Mouse (Mus musculus): ENCODE measurements around the gene Fem1b.

Fem1b gene

GRCm38 (mm10) chr9:62835705-62836446 is 24.1 kb upstream of the Fem1b start:
- no peak for TF ChIP-seq GATA4 (IDR thresholded peaks at IDR 0.05; ENCODE audit: insufficient replicate concordance, low read length)

DNA sequence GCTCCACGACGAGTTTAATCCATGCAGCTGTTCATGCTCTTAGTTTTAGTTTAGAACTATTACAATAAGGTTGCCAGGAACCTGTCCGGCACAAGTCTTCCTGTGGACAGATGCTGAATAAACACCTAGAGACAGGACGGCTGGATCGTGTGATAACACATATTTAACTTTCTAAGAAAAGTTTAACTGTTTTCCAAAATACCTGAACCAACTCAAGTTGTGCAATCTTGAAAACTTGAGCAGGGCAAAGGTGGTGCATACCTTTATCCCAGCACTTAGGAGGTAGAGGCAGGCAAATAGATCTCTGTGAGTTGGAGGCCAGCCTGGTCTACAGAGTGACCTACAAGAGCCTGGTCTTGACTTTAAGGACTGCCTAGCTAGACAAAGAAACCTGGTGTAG is 23.2 kb upstream of the Fem1b start:
- no peak for TF ChIP-seq GATA4 (IDR thresholded peaks at IDR 0.05; ENCODE audit: insufficient replicate concordance, low read length)

DNA sequence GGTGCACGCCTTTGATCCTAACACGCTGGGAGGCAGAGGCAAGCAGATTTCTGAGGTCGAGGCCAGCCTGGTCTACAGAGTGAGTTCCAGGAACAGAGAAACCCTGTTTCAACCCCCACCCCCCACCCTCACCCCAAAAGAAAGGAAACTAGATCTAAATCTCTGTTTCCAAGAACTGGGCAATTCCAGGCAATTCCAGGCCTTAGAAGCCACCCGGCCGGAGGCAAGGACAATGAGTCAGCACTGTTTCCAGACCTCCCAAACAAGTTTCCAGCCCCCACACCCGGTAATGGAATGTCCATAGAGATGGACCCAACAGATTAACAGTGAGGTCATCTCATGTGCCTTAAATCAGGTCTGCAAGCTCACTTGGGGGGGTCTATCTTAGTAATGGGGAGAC is 18.1 kb upstream of the Fem1b start:
- no peak for TF ChIP-seq GATA4 (IDR thresholded peaks at IDR 0.05; ENCODE audit: insufficient replicate concordance, low read length)

- peak; percentile 60; the same call in 1 of the 2 replicates for TF ChIP-seq GATA4 (IDR thresholded peaks at IDR 0.05; ENCODE audit: insufficient replicate concordance, low read length)
Measured at GRCm38 (mm10) chr9:62828662-62829086, 16.9 kb upstream of the Fem1b start.

DNA sequence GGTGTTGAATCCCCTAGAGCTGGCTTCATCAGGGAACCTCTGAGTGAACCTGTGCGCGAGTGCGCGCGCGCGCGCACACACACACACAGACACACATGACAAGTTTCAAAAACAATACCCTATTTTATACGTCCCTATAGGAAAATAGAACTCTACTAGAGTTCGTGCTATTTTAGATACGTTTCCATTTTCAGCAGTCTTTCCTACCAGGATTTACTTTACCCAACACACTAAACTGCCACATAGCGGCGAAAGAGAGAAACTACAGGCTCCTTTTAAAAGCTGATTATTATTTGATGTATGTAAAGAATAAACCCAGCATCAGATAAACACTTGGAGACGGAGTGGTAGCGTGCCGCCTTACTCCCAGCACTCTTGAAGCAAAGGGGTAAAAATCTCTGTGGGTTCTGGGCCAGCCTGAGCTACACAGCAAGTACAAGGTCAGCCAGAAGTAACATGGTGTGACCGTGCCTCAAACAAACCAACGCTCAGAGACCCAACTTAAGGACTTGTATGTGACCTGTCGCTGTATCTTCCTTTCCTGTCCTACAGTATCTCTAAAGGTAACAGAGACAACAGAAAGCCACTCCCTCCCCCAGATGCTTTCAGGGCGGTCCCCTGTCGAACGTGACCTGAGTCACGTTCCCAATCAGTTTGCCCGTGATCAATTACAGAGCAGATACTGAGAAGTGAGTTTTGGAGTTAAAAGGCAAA is 16.4 kb upstream of the Fem1b start:
- no peak for TF ChIP-seq GATA4 (IDR thresholded peaks at IDR 0.05; ENCODE audit: insufficient replicate concordance, low read length)

DNA sequence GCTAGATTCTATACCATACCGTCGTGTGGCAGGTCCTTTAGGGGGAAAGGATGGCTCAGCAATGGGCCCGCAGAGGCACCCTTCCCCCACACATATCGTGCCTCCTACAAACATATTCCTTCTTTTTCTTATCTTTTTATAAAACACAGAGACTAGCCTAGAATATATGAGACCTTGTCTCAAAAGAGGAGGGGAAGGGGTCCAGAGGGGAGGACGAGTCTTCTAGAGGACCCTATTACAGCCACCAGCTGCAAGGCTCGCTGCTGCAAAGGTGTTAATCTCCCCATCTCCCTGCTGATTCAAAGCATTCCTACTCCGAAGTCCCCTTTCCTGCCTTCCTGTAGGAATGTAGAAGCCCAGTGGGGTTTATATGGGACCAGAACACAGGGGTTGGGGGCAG is 14.7 kb upstream of the Fem1b start:
- no peak for TF ChIP-seq GATA4 (IDR thresholded peaks at IDR 0.05; ENCODE audit: insufficient replicate concordance, low read length)

DNA sequence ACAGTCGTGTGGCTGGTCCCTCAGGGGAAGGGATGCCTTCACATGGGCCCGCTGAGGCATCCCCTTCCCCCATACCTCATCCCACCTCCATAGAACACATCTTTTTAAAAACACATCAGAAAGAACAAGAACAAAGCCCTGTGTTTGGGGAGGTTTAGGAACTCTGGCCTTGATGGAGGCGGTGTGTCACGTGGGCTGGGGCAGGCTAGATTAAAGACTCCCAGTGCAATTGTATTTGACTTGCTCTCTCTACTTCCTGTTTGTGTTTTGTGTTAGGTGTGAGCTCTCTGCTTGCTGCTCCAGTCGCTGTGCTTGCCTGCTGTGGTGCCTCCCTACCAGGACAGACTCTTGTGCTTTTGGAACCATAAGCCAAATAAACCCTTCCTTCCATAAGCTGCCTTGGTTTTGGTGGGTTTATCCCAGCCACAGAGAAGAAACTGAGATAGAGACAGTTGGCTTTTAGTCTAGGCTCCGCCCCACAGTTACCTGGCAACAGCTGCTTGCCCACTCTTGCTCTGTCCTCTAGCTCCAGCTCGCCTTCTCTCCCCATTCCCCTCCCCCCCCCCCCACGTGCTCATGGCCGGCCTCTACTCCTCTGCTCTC is 14.2 kb upstream of the Fem1b start:
- TF ChIP-seq GATA4 (IDR thresholded peaks at IDR 0.05; ENCODE audit: insufficient replicate concordance, low read length) = no peak

GRCm38 (mm10) chr9:62821811-62822210 is 10.1 kb upstream of the Fem1b start:
- no peak for TF ChIP-seq GATA4 (IDR thresholded peaks at IDR 0.05; ENCODE audit: insufficient replicate concordance, low read length)

GRCm38 (mm10) chr9:62820829-62821228 is 9.1 kb upstream of the Fem1b start:
- TF ChIP-seq GATA4 (IDR thresholded peaks at IDR 0.05; ENCODE audit: insufficient replicate concordance, low read length) = no peak

- no peak for TF ChIP-seq GATA4 (IDR thresholded peaks at IDR 0.05; ENCODE audit: insufficient replicate concordance, low read length)
Measured at GRCm38 (mm10) chr9:62819494-62819893, 7.8 kb upstream of the Fem1b start.

- no peak for TF ChIP-seq GATA4 (IDR thresholded peaks at IDR 0.05; ENCODE audit: insufficient replicate concordance, low read length)
Measured at GRCm38 (mm10) chr9:62817828-62818614, 6.3 kb upstream of the Fem1b start.

DNA sequence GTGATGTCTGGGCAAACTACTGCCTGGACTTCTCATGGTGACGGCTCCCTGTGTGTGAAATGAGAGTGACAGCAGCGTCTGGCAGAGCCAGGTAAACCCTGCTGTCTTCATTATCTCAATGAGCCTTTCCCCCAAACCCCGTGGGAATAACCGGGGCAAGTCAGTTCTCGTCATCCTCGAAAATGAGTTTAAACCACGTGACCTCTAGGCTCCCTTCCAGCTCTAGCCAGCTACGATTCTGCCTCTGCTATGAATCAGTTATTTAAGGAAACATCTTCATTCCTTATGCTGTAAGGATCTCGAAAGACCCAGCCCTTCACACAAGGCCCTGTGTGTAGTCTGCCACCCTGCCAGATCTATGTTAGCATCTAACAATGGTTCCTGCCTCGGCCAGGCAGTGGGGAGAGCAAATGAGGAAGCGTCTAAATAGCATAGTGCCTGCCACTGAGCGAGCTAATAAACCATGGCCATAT is 5.4 kb upstream of the Fem1b start:
- no peak for TF ChIP-seq GATA4 (IDR thresholded peaks at IDR 0.05; ENCODE audit: insufficient replicate concordance, low read length)

- no peak for TF ChIP-seq GATA4 (IDR thresholded peaks at IDR 0.05; ENCODE audit: insufficient replicate concordance, low read length)
Measured at GRCm38 (mm10) chr9:62816323-62817098, 4.8 kb upstream of the Fem1b start.

DNA sequence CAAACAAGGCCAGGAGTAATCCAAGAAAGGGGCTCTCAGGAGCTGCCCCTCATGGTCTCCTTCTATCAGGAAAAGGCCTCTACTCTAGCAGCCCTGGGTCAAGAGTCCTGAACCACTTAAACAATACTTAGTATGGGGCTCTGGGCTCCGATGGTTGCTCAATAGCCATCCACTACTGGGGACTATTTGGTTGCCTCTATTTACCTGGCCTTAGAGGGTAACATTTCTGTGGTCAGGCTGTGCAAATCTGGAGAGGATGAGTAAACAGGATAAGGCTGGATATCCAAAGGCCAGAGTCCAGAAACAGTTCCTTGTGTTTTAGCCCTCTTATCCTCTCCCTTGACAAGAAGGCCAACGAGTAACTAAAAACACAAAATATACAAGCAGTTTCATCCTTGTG is 3.0 kb upstream of the Fem1b start:
- TF ChIP-seq GATA4 (IDR thresholded peaks at IDR 0.05; ENCODE audit: insufficient replicate concordance, low read length) = no peak
